Mouse (Mus musculus) large intestine, adult 2 months (tissue): ENCODE data around the gene Lmna. TPM values are rescaled to one million over a fixed set of nuclear protein-coding genes. Genes with fewer than 3 reads are reported as not detected.

Experiments
- DNase-seq: peaks from one replicate; pipeline ENCODE4 v3.0.0-alpha.2; 2012; ENCODE audit warnings: low read depth, low spot score
- WGBS: fragments of 180-500 bp; shearing (Covaris S2); methylation state at CpG from one replicate; pipeline ENCODE4 v1.1.7; 2018; 5-methylcytosine and 5-hydroxymethylcytosine counted together
- polyA plus RNA-seq: library from polyadenylated mRNA; depleted of rRNA; stranded (reverse); fragments of >200 nt; gene quantifications from 2 replicates; pipeline ENCODE4 v1.2.3, GENCODE M21; 2012

Gene Lmna
- polyA plus RNA-seq, 1 experiment, result 90.6 TPM

DNA sequence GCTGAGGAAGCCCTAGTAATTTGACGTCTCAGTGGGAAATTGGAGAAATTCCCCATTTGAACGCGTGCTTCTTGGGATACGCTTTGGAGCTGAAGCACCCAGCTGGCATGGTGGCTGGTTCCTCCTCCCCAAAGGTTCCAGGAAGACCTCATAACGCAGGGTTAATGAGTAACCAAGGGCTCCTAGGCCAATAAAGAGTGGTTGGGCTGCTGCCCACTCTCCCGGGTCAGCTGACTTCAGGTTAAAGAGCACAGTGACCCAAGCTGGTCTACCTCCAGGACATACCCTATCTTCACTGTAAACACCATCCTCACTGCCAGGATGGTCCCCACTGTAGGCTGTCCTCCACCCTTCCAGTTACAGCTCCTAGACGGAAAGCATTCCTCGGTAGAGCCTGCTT, 53.4 kb downstream of the Lmna start:
- 29% methylated on average over 8 of the region's 8 CpGs for WGBS

DNA sequence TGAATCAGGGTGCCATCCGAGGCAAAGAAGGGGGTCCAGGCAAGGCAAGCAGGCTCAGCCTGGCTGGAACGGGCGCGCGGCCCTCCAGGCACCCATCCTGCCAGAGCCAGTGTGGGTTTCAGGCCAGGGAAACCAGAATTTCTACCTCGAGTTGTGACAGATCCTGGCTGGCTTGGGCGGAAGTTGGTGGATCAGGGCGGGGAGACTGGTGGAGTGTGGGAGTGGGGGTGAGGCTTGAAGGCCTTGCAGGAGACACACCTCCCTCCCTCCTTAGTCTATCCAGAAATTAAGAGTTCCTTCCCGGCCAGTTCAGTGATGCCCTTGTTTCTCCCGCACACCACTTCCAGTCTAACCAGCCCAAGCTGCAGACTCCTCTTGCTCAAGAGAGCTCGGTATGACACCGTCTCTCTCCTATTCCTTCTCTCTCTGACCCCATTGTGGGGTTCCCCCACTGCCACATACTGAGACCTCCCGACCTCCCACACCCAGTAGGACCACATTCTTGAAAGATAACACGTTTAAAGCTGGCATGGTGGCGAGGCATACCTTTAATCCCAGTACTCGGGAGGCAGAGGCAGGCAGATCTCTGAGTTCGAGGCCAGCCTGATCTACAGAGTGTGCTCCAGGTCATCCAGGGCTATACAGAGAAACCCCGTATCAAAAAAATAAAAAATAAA, 54.0 kb downstream of the Lmna start:
- DNase-seq, result no peak
- WGBS, result 25% methylated on average over 18 of the region's 18 CpGs

More for the DNA sequence above, 53.4 kb downstream of the Lmna start:
- DNase-seq, result peak; percentile 96

DNA sequence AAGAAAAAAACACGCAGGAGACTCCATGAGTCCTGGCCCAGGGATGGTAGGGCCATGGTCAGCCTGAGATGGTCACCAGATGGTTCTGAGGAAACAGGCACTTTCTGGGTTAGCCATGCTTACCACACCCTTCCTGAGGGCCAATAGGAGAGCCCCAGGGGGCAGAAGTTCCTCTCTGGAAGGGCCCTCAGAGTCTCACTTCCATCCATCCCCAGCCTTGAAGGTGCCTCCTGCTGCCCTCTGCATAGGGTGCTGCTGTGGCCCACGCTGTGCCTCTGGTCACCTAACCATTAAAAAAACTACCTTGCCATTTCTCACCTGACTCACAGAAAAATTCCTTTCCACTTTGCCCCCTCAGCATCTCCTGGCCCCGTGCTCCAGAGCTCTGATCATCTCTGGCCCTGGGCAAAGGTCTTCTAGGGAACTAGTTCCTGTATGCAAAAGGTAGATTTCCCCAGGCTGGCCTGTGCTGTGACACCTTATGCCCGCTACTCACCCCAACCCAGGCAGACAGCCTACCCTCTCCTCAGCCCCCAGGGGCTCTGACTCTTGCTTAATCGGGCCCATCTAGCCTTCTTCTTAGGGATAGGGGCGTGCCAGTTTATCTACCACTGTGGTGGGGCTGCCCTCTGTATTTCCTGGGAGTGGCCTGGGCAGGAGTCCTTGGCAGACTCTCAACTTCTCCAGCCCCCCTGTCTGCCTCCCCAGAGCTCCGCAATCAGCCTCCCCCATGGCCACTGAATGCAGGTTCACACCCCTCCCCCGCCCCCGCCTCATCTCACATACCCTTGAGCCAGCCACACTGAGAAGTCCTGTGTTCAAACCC, 54.8 kb downstream of the Lmna start:
- WGBS, result 30% methylated on average over 9 of the region's 9 CpGs
- DNase-seq, result no peak

- DNase-seq, result no peak
- WGBS, result 73% methylated on average over 8 of the region's 8 CpGs
Observed at GRCm38 (mm10) chr3:88453986-88454385, 55.8 kb downstream of the Lmna start.

DNA sequence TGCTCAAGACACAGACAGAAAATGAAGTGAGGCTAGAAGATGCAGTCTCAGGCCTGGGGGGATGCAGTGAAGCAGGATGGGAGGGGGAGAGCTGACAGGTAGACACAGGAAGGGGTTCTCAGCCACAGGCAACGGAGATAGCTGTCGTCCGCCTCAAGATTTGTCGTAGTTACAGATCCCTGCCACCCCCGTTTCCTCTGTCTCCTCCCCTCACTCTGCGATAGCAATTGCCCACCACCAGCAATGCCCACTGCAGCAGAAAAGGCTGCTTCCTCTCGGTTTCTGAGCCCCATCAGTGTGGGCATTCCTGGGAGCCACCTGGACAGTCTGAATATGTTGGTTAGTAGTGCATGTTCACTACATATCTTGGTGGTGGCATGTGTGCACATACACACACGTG, 56.4 kb downstream of the Lmna start:
- DNase-seq, result no peak
- 83% methylated on average over 8 of the region's 8 CpGs for WGBS

DNA sequence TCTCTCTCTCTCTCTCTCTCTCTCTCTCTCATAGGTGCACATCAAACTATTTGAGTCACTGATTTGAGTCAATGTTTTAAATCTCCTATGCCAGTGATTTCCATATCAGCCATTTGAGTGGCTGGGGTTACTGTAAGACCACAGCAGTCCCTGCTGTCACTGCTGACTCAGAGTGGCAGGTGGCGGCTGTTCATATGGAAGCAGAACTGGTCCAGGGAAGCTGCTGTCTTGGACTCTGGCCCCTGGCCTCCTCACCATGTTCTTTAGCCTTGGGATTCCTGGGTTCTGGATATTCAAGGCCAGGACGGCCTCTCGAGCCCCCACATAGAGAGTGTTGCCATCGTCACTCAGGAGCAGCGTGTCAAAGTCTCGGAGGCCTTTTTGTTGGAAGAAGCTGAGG, 57.0 kb downstream of the Lmna start:
- DNase-seq, result no peak
- WGBS, result 80% methylated on average over 6 of the region's 6 CpGs

- WGBS, result 76% methylated on average over 5 of the region's 5 CpGs
- no peak for DNase-seq
Observed at GRCm38 (mm10) chr3:88452246-88452645, 57.5 kb downstream of the Lmna start.

GRCm38 (mm10) chr3:88450379-88451131, 59.2 kb downstream of the Lmna start:
- WGBS, result 47% methylated on average over 12 of the region's 12 CpGs

DNA sequence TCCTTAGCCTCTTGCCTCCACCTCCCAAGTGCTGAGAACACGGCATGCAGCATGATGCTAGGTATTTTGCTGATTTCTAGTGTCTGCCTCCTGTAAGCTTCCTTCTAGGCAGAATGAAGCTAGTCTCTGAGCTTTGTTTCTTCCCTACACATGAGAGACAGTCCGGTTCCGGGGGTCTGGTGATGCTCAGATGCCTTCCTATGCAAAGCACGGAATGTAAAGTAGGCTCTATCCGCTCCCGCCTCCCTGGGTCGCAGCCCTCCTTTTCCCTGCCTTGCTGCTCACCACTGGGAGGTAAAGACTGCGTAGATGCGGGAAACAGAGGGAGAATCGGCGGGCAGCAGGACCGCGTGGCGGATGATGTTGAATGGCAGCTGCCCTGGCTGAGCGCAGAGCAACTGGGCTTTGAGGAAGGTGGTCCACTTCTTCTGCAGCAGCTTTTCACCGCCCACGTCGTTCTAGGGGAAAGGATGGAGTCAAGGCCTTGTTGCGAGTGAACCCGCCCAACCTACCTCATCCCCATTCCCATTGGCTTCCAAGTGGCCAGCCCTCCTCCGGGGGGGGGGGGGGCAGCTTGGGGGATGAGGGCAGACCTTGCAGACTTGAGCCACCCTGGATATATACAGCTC, 60.2 kb downstream of the Lmna start:
- DNase-seq, result no peak
- 61% methylated on average over 21 of the region's 21 CpGs for WGBS

More at GRCm38 (mm10) chr3:88450379-88451131, 59.2 kb downstream of the Lmna start:
- DNase-seq, result no peak

DNA sequence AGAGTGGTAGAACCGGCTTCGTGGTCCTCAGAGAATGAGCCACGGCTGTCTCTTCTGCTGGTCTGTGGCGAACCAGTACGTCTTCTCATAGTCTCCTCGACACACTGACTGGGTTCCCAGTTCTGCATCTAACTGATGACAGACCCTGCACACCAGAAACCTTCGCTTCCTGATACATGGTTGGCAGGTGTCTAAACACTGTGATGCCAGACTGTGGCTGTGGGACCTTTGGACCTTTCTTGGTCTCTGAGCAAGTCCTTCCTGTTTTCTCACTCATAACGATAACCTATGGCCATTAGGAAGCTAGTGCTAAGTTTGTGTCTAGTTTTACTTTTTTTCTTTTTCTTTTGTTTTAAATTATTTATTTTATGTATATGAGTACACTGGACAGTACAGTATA, 61.3 kb downstream of the Lmna start:
- DNase-seq, result no peak
- WGBS, result 38% methylated on average over 8 of the region's 8 CpGs

GRCm38 (mm10) chr3:88447676-88448183, 62.0 kb downstream of the Lmna start:
- no peak for DNase-seq
- 32% methylated on average over 8 of the region's 8 CpGs for WGBS

- DNase-seq, result no peak
- WGBS, result 13% methylated on average over 8 of the region's 8 CpGs
Observed at GRCm38 (mm10) chr3:88446471-88447123, 63.2 kb downstream of the Lmna start.

DNA sequence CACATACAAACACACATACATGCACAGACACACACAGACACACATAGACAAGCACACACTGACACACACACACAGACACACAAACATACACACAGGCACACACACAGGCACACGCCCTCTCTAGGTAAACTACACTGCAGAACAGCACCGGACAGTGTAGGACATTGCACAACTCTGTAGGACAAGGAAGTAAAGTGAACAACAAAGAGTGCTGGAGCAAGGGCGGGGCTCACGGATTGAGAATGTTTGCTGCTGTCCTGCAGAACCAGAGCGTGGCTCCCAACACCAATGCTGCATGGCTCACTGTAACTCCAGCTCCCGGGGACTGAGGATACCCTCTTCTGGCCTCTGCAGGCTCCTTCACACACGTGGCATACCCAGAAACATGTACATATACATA, 66.9 kb downstream of the Lmna start:
- WGBS, result 23% methylated on average over 7 of the region's 7 CpGs

GRCm38 (mm10) chr3:88442488-88442887, 67.3 kb downstream of the Lmna start:
- no peak for DNase-seq
- 42% methylated on average over 12 of the region's 12 CpGs for WGBS

More for the DNA sequence above, 66.9 kb downstream of the Lmna start:
- no peak for DNase-seq

- no peak for DNase-seq
- WGBS, result 18% methylated on average over 27 of the region's 27 CpGs
Observed at GRCm38 (mm10) chr3:88440500-88441381, 69.0 kb downstream of the Lmna start.

DNA sequence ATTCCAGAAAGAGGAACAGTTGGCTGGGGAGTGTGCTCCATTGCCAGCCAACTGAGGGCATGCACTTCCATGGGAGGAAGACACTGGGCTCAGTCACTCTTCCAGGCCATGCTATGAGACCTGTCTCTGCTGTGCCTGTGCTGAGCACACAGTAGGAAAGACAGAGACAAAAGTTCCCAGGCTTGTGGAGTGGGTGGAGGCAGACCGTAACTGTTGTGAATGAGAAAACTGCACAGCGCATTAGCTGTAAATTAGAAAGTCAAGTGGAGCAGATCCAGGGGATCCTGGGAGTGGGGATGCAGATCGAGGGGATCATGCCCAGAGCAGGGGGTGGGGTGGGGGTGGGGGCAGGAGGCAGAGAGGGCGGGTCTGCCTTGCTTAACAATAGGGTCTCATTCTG, 70.2 kb downstream of the Lmna start:
- WGBS, result 85% methylated on average over 4 of the region's 4 CpGs
- no peak for DNase-seq

DNA sequence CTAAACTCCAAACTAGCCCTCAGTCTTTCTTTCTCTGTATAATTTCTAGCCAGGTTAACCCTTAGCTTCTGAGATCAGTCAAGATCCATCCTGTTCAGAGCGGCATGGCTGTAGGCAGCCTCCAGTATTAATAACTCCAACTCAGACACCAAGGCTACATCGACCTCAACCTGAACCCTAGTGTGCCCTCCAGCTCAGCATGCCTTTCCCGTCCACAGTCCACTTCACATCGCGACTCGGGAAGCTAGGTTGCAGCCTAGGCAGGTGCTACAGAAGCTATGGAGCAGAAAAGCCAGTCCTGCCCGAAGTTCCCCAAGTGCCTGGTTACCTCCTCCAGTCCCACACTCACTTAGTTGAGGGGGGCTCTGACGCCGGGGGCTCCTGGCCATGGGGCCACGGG, 72.3 kb downstream of the Lmna start:
- WGBS, result 87% methylated on average over 10 of the region's 10 CpGs
- DNase-seq, result no peak
